Mouse (Mus musculus): ENCODE data around the gene Rapgefl1.

GRCm38 (mm10) chr11:98863751-98864429 is 27.3 kb downstream of the Rapgefl1 start:
- TF ChIP-seq POLR2A (IDR thresholded peaks at IDR 0.05; ENCODE audit: insufficient read depth, low read depth, low read length), result no peak
- no peak for TF ChIP-seq CTCF (IDR thresholded peaks at IDR 0.05; ENCODE audit: insufficient read depth, low read depth, low read length)

All from olfactory bulb, adult 2 months (tissue).